Mouse (Mus musculus): Measurements from ENCODE around the gene Tmem274. TPM values are rescaled to one million over a fixed set of nuclear protein-coding genes. Genes with fewer than 3 reads are reported as not detected.

Gene Tmem274
- polyA plus RNA-seq, 1 experiment from 2014 or later = 0.37 TPM

- no peaks in the 10 kb centered on the region for H3K9me3 ChIP-seq
- no peaks in the 10 kb centered on the region for H3K27me3 ChIP-seq
- no peak overlapping the region for H3K27ac ChIP-seq
- H3K4me3 ChIP-seq = no peak overlapping the region
- H3K36me3 ChIP-seq = peaks cover 23% of the 10 kb centered on the region; the same call in 1 of the 2 replicates
- peaks cover 4% of the 10 kb centered on the region for H3K4me1 ChIP-seq
- WGBS = 48% methylated on average over 14 of the region's 15 CpGs
- no peak overlapping the region for H3K9ac ChIP-seq
- no peak for ATAC-seq (ENCODE audit: insufficient number of reproducible peaks, insufficient read depth, low FRiP score, low TSS enrichment, low read depth)
- H3K4me2 ChIP-seq = no peak overlapping the region
These were observed 28.2 kb downstream of the Tmem274 start for GRCm38 (mm10) chr4:149505261-149505967.

GRCm38 (mm10) chr4:149506904-149507303, 29.7 kb downstream of the Tmem274 start:
- Histone ChIP-seq H3K27me3 (no peaks in the 10 kb centered on the region), H3K9me3 (no peaks in the 10 kb centered on the region), H3K9ac (no peak overlapping the region), H3K4me2 (no peak overlapping the region), H3K27ac (no peak overlapping the region), H3K4me3 (no peak overlapping the region), H3K36me3 (peaks cover 11% of the 10 kb centered on the region; the same call in 1 of the 2 replicates), H3K4me1 (peaks cover 4% of the 10 kb centered on the region)
- ATAC-seq (ENCODE audit: insufficient number of reproducible peaks, insufficient read depth, low FRiP score, low TSS enrichment, low read depth) = no peak
- 51% methylated on average over 3 of the region's 3 CpGs for WGBS

GRCm38 (mm10) chr4:149511221-149511646, 34.1 kb downstream of the Tmem274 start:
- Histone ChIP-seq H3K36me3 (no peaks in the 10 kb centered on the region), H3K4me3 (no peak overlapping the region), H3K4me2 (no peak overlapping the region), H3K27me3 (no peaks in the 10 kb centered on the region), H3K9ac (no peak overlapping the region), H3K4me1 (0 out of 2 replicates have a peak, but pooled peaks cover 3% of the 10 kb centered on the region), H3K27ac (no peak overlapping the region), H3K9me3 (no peaks in the 10 kb centered on the region)
- ATAC-seq (ENCODE audit: insufficient number of reproducible peaks, insufficient read depth, low FRiP score, low TSS enrichment, low read depth) = no peak
- 61% methylated on average over 6 of the region's 6 CpGs for WGBS

- H3K27ac ChIP-seq = no peak overlapping the region
- no peaks in the 10 kb centered on the region for H3K9me3 ChIP-seq
- H3K36me3 ChIP-seq = no peaks in the 10 kb centered on the region
- no peaks in the 10 kb centered on the region for H3K27me3 ChIP-seq
- no peak overlapping the region for H3K4me2 ChIP-seq
- 77% methylated on average over 7 of the region's 7 CpGs for WGBS
- H3K4me1 ChIP-seq = 0 out of 2 replicates have a peak, but pooled peaks cover 3% of the 10 kb centered on the region
- H3K4me3 ChIP-seq = no peak overlapping the region
- no peak overlapping the region for H3K9ac ChIP-seq
- no peak for ATAC-seq (ENCODE audit: insufficient number of reproducible peaks, insufficient read depth, low FRiP score, low TSS enrichment, low read depth)
These were observed 34.9 kb downstream of the Tmem274 start for GRCm38 (mm10) chr4:149512072-149512471.

- Histone ChIP-seq H3K27ac (no peak overlapping the region), H3K4me3 (no peak overlapping the region), H3K36me3 (no peaks in the 10 kb centered on the region), H3K9me3 (no peaks in the 10 kb centered on the region), H3K4me2 (no peak overlapping the region), H3K27me3 (no peaks in the 10 kb centered on the region), H3K9ac (no peak overlapping the region), H3K4me1 (peaks cover 20% of the 10 kb centered on the region)
- ATAC-seq (ENCODE audit: insufficient number of reproducible peaks, insufficient read depth, low FRiP score, low TSS enrichment, low read depth) = no peak
- WGBS = 90% methylated on average over 5 of the region's 5 CpGs
These were observed 38.5 kb downstream of the Tmem274 start for GRCm38 (mm10) chr4:149515706-149516105.

- peak within 1 kb of the TSS; percentile 84 for H3K27ac ChIP-seq
- no peaks in the 10 kb centered on the region for H3K27me3 ChIP-seq
- H3K4me3 ChIP-seq = peak within 1 kb of the TSS; percentile 91
- H3K9me3 ChIP-seq = no peaks in the 10 kb centered on the region
- peaks cover 18% of the 10 kb centered on the region for H3K4me1 ChIP-seq
- ATAC-seq (ENCODE audit: insufficient number of reproducible peaks, insufficient read depth, low FRiP score, low TSS enrichment, low read depth) = peak; percentile 96
- peak within 1 kb of the TSS; percentile 95 for H3K9ac ChIP-seq
- under 1% methylated on average over 34 of the region's 46 CpGs for WGBS
- peak within 1 kb of the TSS; percentile 89 for H3K4me2 ChIP-seq
- no peaks in the 10 kb centered on the region for H3K36me3 ChIP-seq
These were observed 40.7 kb downstream of the Tmem274 start, which contains the start of gene Ctnnbip1 for GRCm38 (mm10) chr4:149517868-149518340. Gene Ctnnbip1, plus strand, starts transcription at chr4:149518236.

- H3K36me3 ChIP-seq = no peaks in the 10 kb centered on the region
- 5% methylated on average over 16 of the region's 52 CpGs for WGBS
- peak overlapping the region; percentile 95 for H3K9ac ChIP-seq
- H3K27ac ChIP-seq = peak overlapping the region; percentile 84
- H3K9me3 ChIP-seq = no peaks in the 10 kb centered on the region
- H3K27me3 ChIP-seq = no peaks in the 10 kb centered on the region
- peaks cover 18% of the 10 kb centered on the region for H3K4me1 ChIP-seq
- H3K4me3 ChIP-seq = peak overlapping the region; percentile 91
- ATAC-seq (ENCODE audit: insufficient number of reproducible peaks, insufficient read depth, low FRiP score, low TSS enrichment, low read depth) = no peak
- H3K4me2 ChIP-seq = peak overlapping the region; percentile 89
These were observed 41.4 kb downstream of the Tmem274 start for GRCm38 (mm10) chr4:149518351-149519220.

- Histone ChIP-seq H3K36me3 (no peaks in the 10 kb centered on the region), H3K27me3 (no peaks in the 10 kb centered on the region), H3K4me3 (no peak overlapping the region), H3K9me3 (no peaks in the 10 kb centered on the region), H3K4me1 (peaks cover 31% of the 10 kb centered on the region), H3K4me2 (no peak overlapping the region), H3K27ac (no peak overlapping the region), H3K9ac (no peak overlapping the region)
- ATAC-seq (ENCODE audit: insufficient number of reproducible peaks, insufficient read depth, low FRiP score, low TSS enrichment, low read depth) = no peak
- WGBS = 77% methylated on average over 10 of the region's 10 CpGs
These were observed 44.1 kb downstream of the Tmem274 start for GRCm38 (mm10) chr4:149521258-149521657.

GRCm38 (mm10) chr4:149523961-149524360, 46.8 kb downstream of the Tmem274 start:
- no peaks in the 10 kb centered on the region for H3K36me3 ChIP-seq
- peaks cover 36% of the 10 kb centered on the region for H3K4me1 ChIP-seq
- 72% methylated on average over 6 of the region's 6 CpGs for WGBS
- no peak for ATAC-seq (ENCODE audit: insufficient number of reproducible peaks, insufficient read depth, low FRiP score, low TSS enrichment, low read depth)
- H3K9ac ChIP-seq = no peak overlapping the region
- no peak overlapping the region for H3K4me2 ChIP-seq
- no peaks in the 10 kb centered on the region for H3K27me3 ChIP-seq
- H3K27ac ChIP-seq = no peak overlapping the region
- no peaks in the 10 kb centered on the region for H3K9me3 ChIP-seq
- H3K4me3 ChIP-seq = no peak overlapping the region

GRCm38 (mm10) chr4:149525170-149525569, 48.0 kb downstream of the Tmem274 start:
- Histone ChIP-seq H3K9ac (0 out of 2 replicates have a peak overlapping the region, but pooled peaks have one; percentile 6), H3K36me3 (no peaks in the 10 kb centered on the region), H3K4me1 (peaks cover 29% of the 10 kb centered on the region), H3K9me3 (no peaks in the 10 kb centered on the region), H3K27ac (0 out of 2 replicates have a peak overlapping the region, but pooled peaks have one; percentile 4), H3K4me3 (no peak overlapping the region), H3K4me2 (no peak overlapping the region), H3K27me3 (no peaks in the 10 kb centered on the region)
- WGBS = 74% methylated on average over 4 of the region's 4 CpGs
- no peak for ATAC-seq (ENCODE audit: insufficient number of reproducible peaks, insufficient read depth, low FRiP score, low TSS enrichment, low read depth)

- 73% methylated on average over 6 of the region's 6 CpGs for WGBS
- H3K4me3 ChIP-seq = no peak overlapping the region
- peak overlapping the region; percentile 28; the same call in 1 of the 2 replicates for H3K27ac ChIP-seq
- no peaks in the 10 kb centered on the region for H3K36me3 ChIP-seq
- H3K27me3 ChIP-seq = no peaks in the 10 kb centered on the region
- H3K9ac ChIP-seq = peak overlapping the region; percentile 53
- no peak for ATAC-seq (ENCODE audit: insufficient number of reproducible peaks, insufficient read depth, low FRiP score, low TSS enrichment, low read depth)
- H3K4me1 ChIP-seq = peaks cover 25% of the 10 kb centered on the region
- H3K4me2 ChIP-seq = no peak overlapping the region
- H3K9me3 ChIP-seq = no peaks in the 10 kb centered on the region
These were observed 48.6 kb downstream of the Tmem274 start for GRCm38 (mm10) chr4:149525811-149526210.
